Mouse (Mus musculus): ENCODE data around the gene Rasgrf1. TPM values are rescaled to one million over a fixed set of nuclear protein-coding genes. Genes with fewer than 3 reads are reported as not detected.

Gene Rasgrf1
- polyA plus RNA-seq, 1 experiment from 2014 or later: 0.15 TPM

GRCm38 (mm10) chr9:89908601-89909000, 1.1 kb upstream of the Rasgrf1 start:
- ATAC-seq (ENCODE audit: insufficient number of reproducible peaks, insufficient read depth, low FRiP score, low TSS enrichment): no peak

GRCm38 (mm10) chr9:89910011-89910400, 298 bp downstream of the Rasgrf1 start:
- ATAC-seq (ENCODE audit: insufficient number of reproducible peaks, insufficient read depth, low FRiP score, low TSS enrichment): no peak
- WGBS: under 1% methylated on average over 26 of the region's 26 CpGs
- H3K27ac ChIP-seq: no peak overlapping the region
- H3K4me3 ChIP-seq: peak overlapping the region; percentile 48
- H3K4me1 ChIP-seq: peaks cover 21% of the 10 kb centered on the region
- no peak overlapping the region for H3K9ac ChIP-seq
- H3K4me2 ChIP-seq (replicated peaks): peak overlapping the region; percentile 87
- H3K36me3 ChIP-seq: no peaks in the 10 kb centered on the region
- H3K27me3 ChIP-seq: peaks cover 93% of the 10 kb centered on the region
- H3K9me3 ChIP-seq: no peaks in the 10 kb centered on the region

More at GRCm38 (mm10) chr9:89908601-89909000, 1.1 kb upstream of the Rasgrf1 start:
- H3K9me3 ChIP-seq: no peaks in the 10 kb centered on the region
- peak overlapping the region; percentile 87 for H3K4me2 ChIP-seq (replicated peaks)
- H3K9ac ChIP-seq: no peak overlapping the region
- WGBS: under 1% methylated on average over 33 of the region's 33 CpGs
- peak overlapping the region; percentile 48 for H3K4me3 ChIP-seq
- H3K36me3 ChIP-seq: no peaks in the 10 kb centered on the region
- peaks cover 84% of the 10 kb centered on the region for H3K27me3 ChIP-seq
- peaks cover 21% of the 10 kb centered on the region for H3K4me1 ChIP-seq
- H3K27ac ChIP-seq: no peak overlapping the region

- H3K27me3 ChIP-seq: peaks cover 87% of the 10 kb centered on the region
- peak overlapping the region; percentile 14; the same call in 1 of the 2 replicates for H3K4me3 ChIP-seq
- ATAC-seq (ENCODE audit: insufficient number of reproducible peaks, insufficient read depth, low FRiP score, low TSS enrichment): no peak
- peaks cover 21% of the 10 kb centered on the region for H3K4me1 ChIP-seq
- H3K4me2 ChIP-seq (replicated peaks): peak overlapping the region; percentile 87
- no peak overlapping the region for H3K27ac ChIP-seq
- no peaks in the 10 kb centered on the region for H3K36me3 ChIP-seq
- WGBS: 1% methylated on average over 34 of the region's 34 CpGs
- H3K9ac ChIP-seq: no peak overlapping the region
- H3K9me3 ChIP-seq: no peaks in the 10 kb centered on the region
These were observed 1.2 kb downstream of the Rasgrf1 start for GRCm38 (mm10) chr9:89910741-89911444.

GRCm38 (mm10) chr9:89911891-89912549, 2.3 kb downstream of the Rasgrf1 start:
- Histone ChIP-seq H3K9me3 (no peaks in the 10 kb centered on the region), H3K27ac (no peak overlapping the region), H3K36me3 (no peaks in the 10 kb centered on the region), H3K4me2 (replicated peaks) (no peak overlapping the region), H3K4me3 (no peak overlapping the region), H3K4me1 (peaks cover 21% of the 10 kb centered on the region), H3K27me3 (peaks cover 76% of the 10 kb centered on the region), H3K9ac (no peak overlapping the region)
- 60% methylated on average over 5 of the region's 5 CpGs for WGBS
- ATAC-seq (ENCODE audit: insufficient number of reproducible peaks, insufficient read depth, low FRiP score, low TSS enrichment): no peak

- Histone ChIP-seq H3K4me1 (peaks cover 21% of the 10 kb centered on the region), H3K4me2 (replicated peaks) (no peak overlapping the region), H3K27me3 (peaks cover 64% of the 10 kb centered on the region), H3K4me3 (no peak overlapping the region), H3K9me3 (no peaks in the 10 kb centered on the region), H3K27ac (no peak overlapping the region), H3K36me3 (no peaks in the 10 kb centered on the region), H3K9ac (no peak overlapping the region)
- WGBS: 66% methylated on average over 4 of the region's 4 CpGs
- ATAC-seq (ENCODE audit: insufficient number of reproducible peaks, insufficient read depth, low FRiP score, low TSS enrichment): no peak
These were observed 3.4 kb downstream of the Rasgrf1 start for GRCm38 (mm10) chr9:89913135-89913534.

GRCm38 (mm10) chr9:89916471-89916870, 6.8 kb downstream of the Rasgrf1 start:
- no peak overlapping the region for H3K27ac ChIP-seq
- H3K4me2 ChIP-seq (replicated peaks): no peak overlapping the region
- no peak overlapping the region for H3K9ac ChIP-seq
- no peaks in the 10 kb centered on the region for H3K36me3 ChIP-seq
- ATAC-seq (ENCODE audit: insufficient number of reproducible peaks, insufficient read depth, low FRiP score, low TSS enrichment): no peak
- no peaks in the 10 kb centered on the region for H3K9me3 ChIP-seq
- no peaks in the 10 kb centered on the region for H3K4me1 ChIP-seq
- H3K4me3 ChIP-seq: no peak overlapping the region
- 88% methylated on average over 7 of the region's 7 CpGs for WGBS
- peaks cover 31% of the 10 kb centered on the region for H3K27me3 ChIP-seq

- Histone ChIP-seq H3K4me1 (no peaks in the 10 kb centered on the region), H3K36me3 (no peaks in the 10 kb centered on the region), H3K4me2 (replicated peaks) (no peak overlapping the region), H3K9me3 (no peaks in the 10 kb centered on the region), H3K9ac (no peak overlapping the region), H3K4me3 (no peak overlapping the region), H3K27ac (no peak overlapping the region), H3K27me3 (peaks cover 21% of the 10 kb centered on the region)
- WGBS: 77% methylated on average over 1 of the region's 1 CpGs
- ATAC-seq (ENCODE audit: insufficient number of reproducible peaks, insufficient read depth, low FRiP score, low TSS enrichment): no peak
These were observed 7.7 kb downstream of the Rasgrf1 start for GRCm38 (mm10) chr9:89917431-89917830.

GRCm38 (mm10) chr9:89918832-89919231, 9.1 kb downstream of the Rasgrf1 start:
- WGBS: 76% methylated on average over 5 of the region's 5 CpGs
- no peaks in the 10 kb centered on the region for H3K9me3 ChIP-seq
- H3K9ac ChIP-seq: no peak overlapping the region
- H3K27me3 ChIP-seq: peaks cover 10% of the 10 kb centered on the region; the same call in 1 of the 2 replicates
- ATAC-seq (ENCODE audit: insufficient number of reproducible peaks, insufficient read depth, low FRiP score, low TSS enrichment): no peak
- H3K27ac ChIP-seq: no peak overlapping the region
- H3K36me3 ChIP-seq: no peaks in the 10 kb centered on the region
- H3K4me1 ChIP-seq: no peaks in the 10 kb centered on the region
- H3K4me3 ChIP-seq: no peak overlapping the region
- no peak overlapping the region for H3K4me2 ChIP-seq (replicated peaks)

GRCm38 (mm10) chr9:89921121-89921520, 11.4 kb downstream of the Rasgrf1 start:
- H3K4me2 ChIP-seq (replicated peaks): no peak overlapping the region
- H3K36me3 ChIP-seq: no peaks in the 10 kb centered on the region
- H3K4me3 ChIP-seq: no peak overlapping the region
- H3K4me1 ChIP-seq: no peaks in the 10 kb centered on the region
- H3K27ac ChIP-seq: no peak overlapping the region
- 49% methylated on average over 9 of the region's 9 CpGs for WGBS
- H3K9me3 ChIP-seq: no peaks in the 10 kb centered on the region
- H3K9ac ChIP-seq: no peak overlapping the region
- no peak for ATAC-seq (ENCODE audit: insufficient number of reproducible peaks, insufficient read depth, low FRiP score, low TSS enrichment)
- no peaks in the 10 kb centered on the region for H3K27me3 ChIP-seq

- Histone ChIP-seq H3K4me3 (no peak overlapping the region), H3K27me3 (no peaks in the 10 kb centered on the region), H3K4me1 (no peaks in the 10 kb centered on the region), H3K4me2 (replicated peaks) (no peak overlapping the region), H3K9me3 (no peaks in the 10 kb centered on the region), H3K27ac (no peak overlapping the region), H3K36me3 (no peaks in the 10 kb centered on the region), H3K9ac (no peak overlapping the region)
- ATAC-seq (ENCODE audit: insufficient number of reproducible peaks, insufficient read depth, low FRiP score, low TSS enrichment): no peak
- 78% methylated on average over 1 of the region's 1 CpGs for WGBS
These were observed 13.0 kb downstream of the Rasgrf1 start for GRCm38 (mm10) chr9:89922666-89923065.

GRCm38 (mm10) chr9:89924836-89925235, 15.1 kb downstream of the Rasgrf1 start:
- no peaks in the 10 kb centered on the region for H3K36me3 ChIP-seq
- no peak overlapping the region for H3K27ac ChIP-seq
- H3K9ac ChIP-seq: no peak overlapping the region
- H3K4me2 ChIP-seq (replicated peaks): no peak overlapping the region
- no peaks in the 10 kb centered on the region for H3K27me3 ChIP-seq
- H3K4me1 ChIP-seq: no peaks in the 10 kb centered on the region
- no peaks in the 10 kb centered on the region for H3K9me3 ChIP-seq
- H3K4me3 ChIP-seq: no peak overlapping the region
- WGBS: 92% methylated on average over 1 of the region's 1 CpGs
- no peak for ATAC-seq (ENCODE audit: insufficient number of reproducible peaks, insufficient read depth, low FRiP score, low TSS enrichment)

GRCm38 (mm10) chr9:89928497-89928896, 18.8 kb downstream of the Rasgrf1 start:
- H3K9ac ChIP-seq: no peak overlapping the region
- H3K27me3 ChIP-seq: no peaks in the 10 kb centered on the region
- H3K4me3 ChIP-seq: no peak overlapping the region
- H3K9me3 ChIP-seq: no peaks in the 10 kb centered on the region
- H3K4me1 ChIP-seq: no peaks in the 10 kb centered on the region
- no peak for ATAC-seq (ENCODE audit: insufficient number of reproducible peaks, insufficient read depth, low FRiP score, low TSS enrichment)
- no peak overlapping the region for H3K4me2 ChIP-seq (replicated peaks)
- no peaks in the 10 kb centered on the region for H3K36me3 ChIP-seq
- H3K27ac ChIP-seq: no peak overlapping the region

Measured in embryonic facial prominence, embryonic 12.5 days (tissue).